Mouse (Mus musculus): ENCODE measurements around the gene Olfr715b.
"Not testable (repeated sequence)": the region's sequence is repeated elsewhere in the genome, so short reads cannot be mapped to it uniquely, and the experiment has no call there.

Gene Olfr715b

GRCm38 (mm10) chr7:107110269-107110668 lies at the start of gene Olfr715b:
Gene Olfr715b (minus strand): TSS chr7:107110369.
- DNase-seq (ENCODE audit: low read depth, low spot score), result not testable (repeated sequence)

GRCm38 (mm10) chr7:107138027-107138426 lies 27.9 kb upstream of the Olfr715b start, which contains the start of gene Olfr716:
Gene Olfr716 (plus strand): TSS chr7:107138327.
- DNase-seq (ENCODE audit: low read depth, low spot score), result not testable (repeated sequence)

DNA sequence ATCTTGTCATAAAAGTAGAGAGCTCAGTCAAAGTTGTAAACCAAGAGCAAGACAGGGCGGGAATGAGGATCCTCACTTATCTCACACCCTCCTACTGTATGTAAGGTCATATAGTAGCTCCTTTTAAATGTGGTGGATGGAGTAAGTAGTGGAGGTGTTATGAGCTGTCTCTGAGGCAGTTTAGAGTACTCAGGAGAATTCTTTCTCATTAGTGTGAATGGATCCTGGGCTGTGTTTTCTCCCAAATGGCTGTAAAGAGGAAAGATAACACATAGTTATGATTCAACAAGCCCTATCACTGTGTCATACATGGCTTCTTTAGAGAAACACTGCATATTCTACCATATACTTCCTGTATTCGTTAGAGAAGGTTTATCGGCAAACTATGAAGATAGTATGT lies 20.8 kb upstream of the Olfr715b start, which contains the start of gene Olfr715:
Olfr715 (minus strand) TSS at position 101 of the 400 bp plus-strand sequence.
- DNase-seq (ENCODE audit: low read depth, low spot score), result not testable (repeated sequence)

GRCm38 (mm10) chr7:107092920-107093319 lies 17.2 kb downstream of the Olfr715b start, which contains the start of gene Olfr17:
Gene Olfr17 (plus strand): TSS chr7:107093220.
- no peak for DNase-seq (ENCODE audit: low read depth, low spot score)

- DNase-seq (ENCODE audit: low read depth, low spot score), result no peak
Observed at GRCm38 (mm10) chr7:107070681-107071080, 39.5 kb downstream of the Olfr715b start, which contains the start of gene Olfr714. Gene Olfr714 (plus strand): TSS chr7:107070981.

Data from brain, adult 2 months (tissue).